Mouse (Mus musculus) limb, embryonic 14.5 days (tissue): ENCODE measurements around the gene Trim13. TPM values are rescaled to one million over a fixed set of nuclear protein-coding genes. Genes with fewer than 3 reads are reported as not detected.

Experiments
- ATAC-seq: fragments of 200-750 bp; cut with Nextera tagmentation; 2 replicates; pipeline ENCODE4 v1.8.0; 2017; ENCODE audit warnings: low read depth, moderate number of reproducible peaks, moderate TSS enrichment; ENCODE audit not compliant: low FRiP score
- DNase-seq: peaks from one replicate; pipeline ENCODE4 v3.0.0-alpha.2; 2015; ENCODE audit warnings: low spot score
- H3K27ac ChIP-seq: fragments of 300-500 bp; sonication (generic); replicated peaks from 2 replicates; pipeline ENCODE4 v1.5.1; 2014; ENCODE audit warnings: low read depth, mild to moderate bottlenecking, low read length, moderate library complexity, mixed read lengths
- H3K27me3 ChIP-seq: fragments of 300-500 bp; sonication (generic); 2 replicates; pipeline ENCODE4 v1.6.1; 2014; ENCODE audit warnings: low read length, mixed read lengths; ENCODE audit not compliant: control insufficient read depth, insufficient read depth
- H3K36me3 ChIP-seq: fragments of 300-500 bp; sonication (generic); 2 replicates; pipeline ENCODE4 v1.6.1; 2014; ENCODE audit warnings: mild to moderate bottlenecking, low read length, moderate library complexity, mixed read lengths; ENCODE audit not compliant: control insufficient read depth, insufficient read depth
- H3K4me1 ChIP-seq: fragments of 300-500 bp; sonication (generic); 2 replicates; pipeline ENCODE4 v1.6.1; 2014; ENCODE audit warnings: antibody characterized with exemption, low read length, mixed read lengths; ENCODE audit not compliant: control insufficient read depth, insufficient read depth
- H3K4me2 ChIP-seq: fragments of 300-500 bp; sonication (generic); replicated peaks from 2 replicates; pipeline ENCODE4 v1.6.1; 2014; ENCODE audit warnings: low read depth, mild to moderate bottlenecking, low read length, moderate library complexity; ENCODE audit not compliant: severe bottlenecking
- H3K4me3 ChIP-seq: fragments of 300-500 bp; sonication (generic); replicated peaks from 2 replicates; pipeline ENCODE4 v1.5.1; 2014; ENCODE audit warnings: low read length
- H3K9ac ChIP-seq: fragments of 300-500 bp; sonication (generic); 2 replicates; pipeline ENCODE4 v1.6.1; 2014; ENCODE audit warnings: mild to moderate bottlenecking, low read depth, low read length, moderate library complexity; ENCODE audit not compliant: severe bottlenecking
- H3K9me3 ChIP-seq: fragments of 300-500 bp; sonication (generic); 2 replicates; pipeline ENCODE4 v1.6.1; 2016; ENCODE audit warnings: low read length; ENCODE audit not compliant: control insufficient read depth
- POLR2A ChIP-seq: fragments of 200-500 bp; IDR thresholded peaks from 2 replicates; pipeline ENCODE4 v1.8.0; 2012; ENCODE audit warnings: inconsistent platforms, mild to moderate bottlenecking, moderate library complexity, borderline replicate concordance; ENCODE audit not compliant: insufficient read depth, insufficient read length; ENCODE audit errors: extremely low read depth
- WGBS: fragments of 180-500 bp; shearing (Covaris S2); extraction: QIAGEN DNeasy Blood & Tissue Kit; methylation state at CpG from one replicate; pipeline ENCODE4 v1.1.7; 2014; 5-methylcytosine and 5-hydroxymethylcytosine counted together
- polyA plus RNA-seq, 2 experiments: library from polyadenylated mRNA; depleted of rRNA in 1 of 2; stranded (reverse) in 1 of 2; unstranded in 1 of 2; fragments of >200 nt; fragmentation: Nextera tagmentation in 1 of 2; extraction: Ambion mirVana in 1 of 2; gene quantifications; 2 replicates each; pipeline versions ENCODE4 v1.2.1 to v1.2.3; 2012 to 2014

The Trim13 gene
- polyA plus RNA-seq (2012; rRNA removed) (10.3 and 15.6 TPM in 2 replicates), polyA plus RNA-seq (2014; fragmentation: Nextera tagmentation; extraction: Ambion mirVana) (24.0 and 25.6 TPM in 2 replicates)

- H3K4me3 ChIP-seq = peak within 1 kb of the TSS; percentile 76
- H3K4me1 ChIP-seq = peaks cover 14% of the 10 kb centered on the region
- H3K27ac ChIP-seq = no peak within 1 kb of the TSS
- H3K9me3 ChIP-seq = no peaks in the 10 kb centered on the region
- H3K36me3 ChIP-seq = peaks cover 9% of the 10 kb centered on the region
- TF ChIP-seq POLR2A = no peak
- 51% methylated on average over 5 of the region's 5 CpGs for WGBS
- DNase-seq = no peak
- no peaks in the 10 kb centered on the region for H3K27me3 ChIP-seq
- H3K4me2 ChIP-seq = peak within 1 kb of the TSS; percentile 51
- 0 out of 2 replicates have a peak within 1 kb of the TSS, but pooled peaks have one; percentile 82 for H3K9ac ChIP-seq
- no peak for ATAC-seq
Observed at GRCm38 (mm10) chr14:61597968-61598367, at the start of gene Trim13. Gene Trim13, plus strand, starts transcription at chr14:61598247.

- Histone ChIP-seq H3K9ac (no peak overlapping the region), H3K36me3 (peaks cover 7% of the 10 kb centered on the region; the same call in 1 of the 2 replicates), H3K4me1 (no peaks in the 10 kb centered on the region), H3K9me3 (no peaks in the 10 kb centered on the region), H3K27ac (no peak overlapping the region), H3K4me3 (no peak overlapping the region), H3K27me3 (no peaks in the 10 kb centered on the region), H3K4me2 (no peak overlapping the region)
- no peak for DNase-seq
- no peak for ATAC-seq
- WGBS = 80% methylated on average over 1 of the region's 1 CpGs
- no peak for TF ChIP-seq POLR2A
Observed at GRCm38 (mm10) chr14:61548614-61549013, 49.4 kb upstream of the Trim13 start.

- Histone ChIP-seq H3K4me2 (peak overlapping the region; percentile 82), H3K36me3 (no peaks in the 10 kb centered on the region), H3K9ac (peak overlapping the region; percentile 67), H3K27me3 (no peaks in the 10 kb centered on the region), H3K4me1 (no peaks in the 10 kb centered on the region), H3K4me3 (peak overlapping the region; percentile 71), H3K27ac (peak overlapping the region; percentile 74), H3K9me3 (no peaks in the 10 kb centered on the region)
- DNase-seq = no peak
- 7% methylated on average over 6 of the region's 6 CpGs for WGBS
- TF ChIP-seq POLR2A = no peak
- peak; percentile 9; the same call in 1 of the 2 replicates for ATAC-seq
Observed at GRCm38 (mm10) chr14:61555931-61556288, 42.1 kb upstream of the Trim13 start.

DNA sequence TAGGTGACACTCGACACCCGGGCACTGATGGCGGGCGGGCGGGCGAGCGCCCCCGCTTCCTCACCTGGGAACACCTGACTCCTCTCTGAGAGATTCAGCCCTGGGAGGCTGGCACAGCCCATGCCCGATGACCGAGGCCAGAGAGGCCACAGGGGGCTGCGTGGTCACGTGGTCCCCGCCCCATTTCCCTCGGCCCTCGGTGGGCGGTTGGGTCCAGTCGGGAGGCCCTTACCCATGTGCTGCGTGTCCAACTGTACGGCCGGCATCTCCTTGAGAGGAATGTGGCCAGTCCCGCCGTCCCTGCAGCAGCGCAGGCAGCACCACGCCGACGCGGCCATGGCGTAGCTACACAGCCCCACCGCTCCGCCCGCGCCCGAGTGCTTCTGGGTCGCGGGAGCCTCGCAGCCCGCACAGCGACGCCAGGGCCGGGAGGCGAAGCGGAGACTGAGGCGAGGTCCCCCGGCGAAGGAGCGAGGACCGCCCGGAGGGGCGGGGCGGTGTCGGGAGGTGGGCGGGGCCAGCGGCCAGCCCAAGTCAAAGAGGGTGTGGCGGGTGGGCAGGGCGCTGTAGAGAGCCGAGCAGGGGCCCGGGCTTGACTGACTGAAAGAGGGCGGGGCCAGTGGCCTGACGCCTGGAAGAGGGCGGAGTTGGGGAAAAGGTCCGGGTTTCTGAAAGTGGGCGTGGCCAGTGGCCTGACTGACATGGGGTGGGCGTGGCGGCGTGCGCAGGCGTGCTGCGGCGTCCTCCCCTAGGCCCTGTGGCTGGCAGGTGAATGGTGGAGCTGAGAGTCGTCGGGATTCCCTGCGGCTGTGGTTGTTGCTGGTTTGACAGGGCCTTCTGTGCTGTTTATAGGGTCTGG lies 41.5 kb upstream of the Trim13 start, which contains the start of gene Spryd7:
TSS of gene Spryd7 (minus strand) at position 598 of the 859 bp plus-strand sequence.
- Histone ChIP-seq H3K9ac (peak within 1 kb of the TSS; percentile 67), H3K4me2 (peak within 1 kb of the TSS; percentile 82), H3K27me3 (no peaks in the 10 kb centered on the region), H3K4me1 (no peaks in the 10 kb centered on the region), H3K36me3 (no peaks in the 10 kb centered on the region), H3K4me3 (peak within 1 kb of the TSS; percentile 71), H3K9me3 (no peaks in the 10 kb centered on the region), H3K27ac (peak within 1 kb of the TSS; percentile 74)
- peak; percentile 58; the same call in 1 of the 2 replicates for TF ChIP-seq POLR2A
- 0% methylated on average over 64 of the region's 72 CpGs for WGBS
- DNase-seq (peak; percentile 98), ATAC-seq (peak; percentile 99)

- 88% methylated on average over 6 of the region's 6 CpGs for WGBS
- TF ChIP-seq POLR2A = no peak
- Histone ChIP-seq H3K4me2 (no peak overlapping the region), H3K27ac (no peak overlapping the region), H3K4me3 (no peak overlapping the region), H3K27me3 (no peaks in the 10 kb centered on the region), H3K4me1 (no peaks in the 10 kb centered on the region), H3K9me3 (no peaks in the 10 kb centered on the region), H3K9ac (no peak overlapping the region), H3K36me3 (no peaks in the 10 kb centered on the region)
- ATAC-seq (no peak), DNase-seq (no peak)
Observed at GRCm38 (mm10) chr14:61558901-61559300, 39.1 kb upstream of the Trim13 start.
